Mouse (Mus musculus): ENCODE data around the gene 4930524J08Rik. TPM values are rescaled to one million over a fixed set of nuclear protein-coding genes. Genes with fewer than 3 reads are reported as not detected.

Gene 4930524J08Rik
- polyA plus RNA-seq, 1 experiment from 2014 or later, result 1.4 TPM

GRCm38 (mm10) chr5:99959236-99959936, 19.5 kb upstream of the 4930524J08Rik start:
- no peaks in the 10 kb centered on the region for H3K27me3 ChIP-seq (ENCODE audit: control insufficient read depth, insufficient read depth, low read length)
- H3K4me3 ChIP-seq (replicated peaks; ENCODE audit: low read length), result no peak overlapping the region
- H3K4me2 ChIP-seq (ENCODE audit: low read depth, low read length), result no peak overlapping the region
- H3K9me3 ChIP-seq (replicated peaks; ENCODE audit: control insufficient read depth, low read length), result no peaks in the 10 kb centered on the region
- no peaks in the 10 kb centered on the region for H3K4me1 ChIP-seq (ENCODE audit: control insufficient read depth, insufficient read depth, low read length)
- no peak overlapping the region for H3K27ac ChIP-seq (ENCODE audit: low read length)
- no peak overlapping the region for H3K9ac ChIP-seq (ENCODE audit: low read length)
- 74% methylated on average over 2 of the region's 2 CpGs for WGBS
- ATAC-seq (ENCODE audit: insufficient read depth, low FRiP score), result no peak
- H3K36me3 ChIP-seq (ENCODE audit: control insufficient read depth, insufficient read depth, low read length), result peaks cover 11% of the 10 kb centered on the region; the same call in 1 of the 2 replicates

- Histone ChIP-seq H3K4me3 (replicated peaks; ENCODE audit: low read length) (no peak overlapping the region), H3K36me3 (ENCODE audit: control insufficient read depth, insufficient read depth, low read length) (peaks cover 13% of the 10 kb centered on the region; the same call in 1 of the 2 replicates), H3K27me3 (ENCODE audit: control insufficient read depth, insufficient read depth, low read length) (no peaks in the 10 kb centered on the region), H3K4me1 (ENCODE audit: control insufficient read depth, insufficient read depth, low read length) (no peaks in the 10 kb centered on the region), H3K4me2 (ENCODE audit: low read depth, low read length) (no peak overlapping the region), H3K9me3 (replicated peaks; ENCODE audit: control insufficient read depth, low read length) (no peaks in the 10 kb centered on the region), H3K9ac (ENCODE audit: low read length) (no peak overlapping the region), H3K27ac (ENCODE audit: low read length) (no peak overlapping the region)
- 68% methylated on average over 2 of the region's 2 CpGs for WGBS
- ATAC-seq (ENCODE audit: insufficient read depth, low FRiP score), result no peak
Measured at GRCm38 (mm10) chr5:99959960-99960359, 18.9 kb upstream of the 4930524J08Rik start.

GRCm38 (mm10) chr5:99973941-99974340, 4.9 kb upstream of the 4930524J08Rik start:
- H3K4me1 ChIP-seq (ENCODE audit: control insufficient read depth, insufficient read depth, low read length), result peaks cover 27% of the 10 kb centered on the region
- H3K4me3 ChIP-seq (replicated peaks; ENCODE audit: low read length), result no peak overlapping the region
- ATAC-seq (ENCODE audit: insufficient read depth, low FRiP score), result no peak
- no peaks in the 10 kb centered on the region for H3K9me3 ChIP-seq (replicated peaks; ENCODE audit: control insufficient read depth, low read length)
- H3K9ac ChIP-seq (ENCODE audit: low read length), result no peak overlapping the region
- peak overlapping the region; percentile 31; the same call in 1 of the 2 replicates for H3K4me2 ChIP-seq (ENCODE audit: low read depth, low read length)
- H3K27ac ChIP-seq (ENCODE audit: low read length), result no peak overlapping the region
- peaks cover 6% of the 10 kb centered on the region; the same call in 1 of the 2 replicates for H3K36me3 ChIP-seq (ENCODE audit: control insufficient read depth, insufficient read depth, low read length)
- H3K27me3 ChIP-seq (ENCODE audit: control insufficient read depth, insufficient read depth, low read length), result no peaks in the 10 kb centered on the region
- WGBS, result 7% methylated on average over 2 of the region's 2 CpGs

- Histone ChIP-seq H3K4me2 (ENCODE audit: low read depth, low read length) (peak overlapping the region; percentile 79), H3K4me3 (replicated peaks; ENCODE audit: low read length) (peak overlapping the region; percentile 3), H3K9ac (ENCODE audit: low read length) (peak overlapping the region; percentile 3; the same call in 1 of the 2 replicates), H3K27ac (ENCODE audit: low read length) (no peak overlapping the region), H3K9me3 (replicated peaks; ENCODE audit: control insufficient read depth, low read length) (no peaks in the 10 kb centered on the region), H3K4me1 (ENCODE audit: control insufficient read depth, insufficient read depth, low read length) (peaks cover 30% of the 10 kb centered on the region), H3K27me3 (ENCODE audit: control insufficient read depth, insufficient read depth, low read length) (no peaks in the 10 kb centered on the region), H3K36me3 (ENCODE audit: control insufficient read depth, insufficient read depth, low read length) (peaks cover 6% of the 10 kb centered on the region; the same call in 1 of the 2 replicates)
- 25% methylated on average over 4 of the region's 4 CpGs for WGBS
- ATAC-seq (ENCODE audit: insufficient read depth, low FRiP score), result no peak
Measured at GRCm38 (mm10) chr5:99975061-99975460, 3.8 kb upstream of the 4930524J08Rik start.

GRCm38 (mm10) chr5:99975776-99976175, 3.1 kb upstream of the 4930524J08Rik start:
- H3K9ac ChIP-seq (ENCODE audit: low read length), result no peak overlapping the region
- peak overlapping the region; percentile 79 for H3K4me2 ChIP-seq (ENCODE audit: low read depth, low read length)
- no peaks in the 10 kb centered on the region for H3K9me3 ChIP-seq (replicated peaks; ENCODE audit: control insufficient read depth, low read length)
- H3K4me1 ChIP-seq (ENCODE audit: control insufficient read depth, insufficient read depth, low read length), result peaks cover 27% of the 10 kb centered on the region
- H3K36me3 ChIP-seq (ENCODE audit: control insufficient read depth, insufficient read depth, low read length), result peaks cover 6% of the 10 kb centered on the region; the same call in 1 of the 2 replicates
- H3K27me3 ChIP-seq (ENCODE audit: control insufficient read depth, insufficient read depth, low read length), result no peaks in the 10 kb centered on the region
- peak overlapping the region; percentile 34 for H3K4me3 ChIP-seq (replicated peaks; ENCODE audit: low read length)
- no peak for ATAC-seq (ENCODE audit: insufficient read depth, low FRiP score)
- H3K27ac ChIP-seq (ENCODE audit: low read length), result no peak overlapping the region
- WGBS, result 37% methylated on average over 1 of the region's 1 CpGs

- Histone ChIP-seq H3K4me1 (ENCODE audit: control insufficient read depth, insufficient read depth, low read length) (peaks cover 27% of the 10 kb centered on the region), H3K27ac (ENCODE audit: low read length) (peak overlapping the region; percentile 99; the same call in 1 of the 2 replicates), H3K9ac (ENCODE audit: low read length) (peak overlapping the region; percentile 98), H3K36me3 (ENCODE audit: control insufficient read depth, insufficient read depth, low read length) (peaks cover 6% of the 10 kb centered on the region; the same call in 1 of the 2 replicates), H3K4me3 (replicated peaks; ENCODE audit: low read length) (peak overlapping the region; percentile 71), H3K4me2 (ENCODE audit: low read depth, low read length) (peak overlapping the region; percentile 79), H3K27me3 (ENCODE audit: control insufficient read depth, insufficient read depth, low read length) (no peaks in the 10 kb centered on the region), H3K9me3 (replicated peaks; ENCODE audit: control insufficient read depth, low read length) (no peaks in the 10 kb centered on the region)
- WGBS, result 3% methylated on average over 8 of the region's 8 CpGs
- no peak for ATAC-seq (ENCODE audit: insufficient read depth, low FRiP score)
Measured at GRCm38 (mm10) chr5:99976334-99976955, 2.4 kb upstream of the 4930524J08Rik start.

- peaks cover 27% of the 10 kb centered on the region for H3K4me1 ChIP-seq (ENCODE audit: control insufficient read depth, insufficient read depth, low read length)
- H3K36me3 ChIP-seq (ENCODE audit: control insufficient read depth, insufficient read depth, low read length), result peaks cover 6% of the 10 kb centered on the region; the same call in 1 of the 2 replicates
- H3K4me3 ChIP-seq (replicated peaks; ENCODE audit: low read length), result peak overlapping the region; percentile 71
- H3K27me3 ChIP-seq (ENCODE audit: control insufficient read depth, insufficient read depth, low read length), result no peaks in the 10 kb centered on the region
- no peaks in the 10 kb centered on the region for H3K9me3 ChIP-seq (replicated peaks; ENCODE audit: control insufficient read depth, low read length)
- H3K27ac ChIP-seq (ENCODE audit: low read length), result peak overlapping the region; percentile 99
- under 1% methylated on average over 47 of the region's 50 CpGs for WGBS
- peak overlapping the region; percentile 79 for H3K4me2 ChIP-seq (ENCODE audit: low read depth, low read length)
- peak; percentile 69 for ATAC-seq (ENCODE audit: insufficient read depth, low FRiP score)
- H3K9ac ChIP-seq (ENCODE audit: low read length), result peak overlapping the region; percentile 98
Measured at GRCm38 (mm10) chr5:99977516-99978301, 1.2 kb upstream of the 4930524J08Rik start.

- Histone ChIP-seq H3K9ac (ENCODE audit: low read length) (no peak overlapping the region), H3K4me3 (replicated peaks; ENCODE audit: low read length) (no peak overlapping the region), H3K4me1 (ENCODE audit: control insufficient read depth, insufficient read depth, low read length) (peaks cover 3% of the 10 kb centered on the region), H3K4me2 (ENCODE audit: low read depth, low read length) (no peak overlapping the region), H3K9me3 (replicated peaks; ENCODE audit: control insufficient read depth, low read length) (no peaks in the 10 kb centered on the region), H3K36me3 (ENCODE audit: control insufficient read depth, insufficient read depth, low read length) (no peaks in the 10 kb centered on the region), H3K27ac (ENCODE audit: low read length) (no peak overlapping the region), H3K27me3 (ENCODE audit: control insufficient read depth, insufficient read depth, low read length) (no peaks in the 10 kb centered on the region)
- no peak for ATAC-seq (ENCODE audit: insufficient read depth, low FRiP score)
- WGBS, result 82% methylated on average over 9 of the region's 9 CpGs
Measured at GRCm38 (mm10) chr5:99983452-99984061, 4.7 kb downstream of the 4930524J08Rik start.
